Mouse (Mus musculus): ENCODE results near the gene Usp43. TPM values are rescaled to one million over a fixed set of nuclear protein-coding genes. Genes with fewer than 3 reads are reported as not detected.

Usp43 gene
- polyA plus RNA-seq, 1 experiment from 2014 or later, result 1.2 TPM

Other genes with a start within 250 kb of the Usp43 start
- gene Rcvrn, start 226.8 kb downstream of the Usp43 start, polyA plus RNA-seq (2016; fragmentation: Nextera tagmentation; extraction: Ambion mirVana), result not detected in 2 replicates
- gene Glp2r, start 151.0 kb downstream of the Usp43 start, polyA plus RNA-seq (2016; fragmentation: Nextera tagmentation; extraction: Ambion mirVana), result 0.03 TPM in 1 of 2 replicates, not detected in the other
- not detected in 2 replicates for gene Gsg1l2, start 147.5 kb downstream of the Usp43 start, polyA plus RNA-seq (2016; fragmentation: Nextera tagmentation; extraction: Ambion mirVana)
- not detected in 2 replicates for gene Dhrs7c, start 124.0 kb downstream of the Usp43 start, polyA plus RNA-seq (2016; fragmentation: Nextera tagmentation; extraction: Ambion mirVana)
- 0.34 and 0.55 TPM in 2 replicates for gene Cfap52, start 43.5 kb upstream of the Usp43 start, polyA plus RNA-seq (2016; fragmentation: Nextera tagmentation; extraction: Ambion mirVana)
- 44.7 and 44.8 TPM in 2 replicates for gene Stx8, start 44.0 kb upstream of the Usp43 start, polyA plus RNA-seq (2016; fragmentation: Nextera tagmentation; extraction: Ambion mirVana)

Data from embryonic facial prominence, embryonic 10.5 days (tissue).